Comparison of ENCODE assay signal across 20 mouse cellular contexts in genomic region chr6:136935233-136935632, GRCm38 (mm10). TPM values are rescaled to one million over a fixed set of nuclear protein-coding genes. Genes with fewer than 3 reads are reported as not detected.
DNase-seq lines count a peak whose midpoint lies in the region; ATAC-seq and TF ChIP-seq lines count a peak whose summit lies in the region.
"Had no signal": no experiment of that assay in that cellular context is flagged by ENCODE, and none has a peak within 500 bp of the region (broad histone marks: within the 10 kb centered on the region; RNA-seq: fewer than 3 reads in every experiment).

No protein-coding gene starts in this region.

- H3K4me1 ChIP-seq in forebrain, embryonic 14.5 days (ENCODE audit: control insufficient read depth, insufficient read depth, low read length), result no peaks in the 10 kb centered on the region
- no peaks in the 10 kb centered on the region; the same call in 1 of the 2 replicates for H3K4me1 ChIP-seq in forebrain, embryonic 12.5 days
- peaks cover 88% of the 10 kb centered on the region for H3K4me1 ChIP-seq in megakaryocyte, embryonic 14.5 days
- H3K4me1 ChIP-seq in MEL (ENCODE audit: control insufficient read depth in 1 of 2, insufficient read depth in 2 of 2, low read length in 2 of 2), result peaks cover 19 to 42% of the 10 kb centered on the region in 2 experiments
- H3K4me1 ChIP-seq: forebrain, embryonic 15.5 days had no signal

- TF ChIP-seq POLR2A in MEL (IDR thresholded peaks at IDR 0.05; ENCODE audit: control insufficient read depth in 1 of 2, insufficient read depth in 1 of 2, low read depth in 1 of 2, low read length in 2 of 2, poor library complexity in 1 of 2), result no peak

- TF ChIP-seq EP300 in MEL (IDR thresholded peaks at IDR 0.05; ENCODE audit: low read depth in 1 of 2, low read length in 2 of 2), result 0 out of 4 replicates have a peak, but pooled peaks of 1 of the 2 experiments have one; percentile 20

- no peak overlapping the region for H3K4me2 ChIP-seq in forebrain, embryonic 14.5 days (ENCODE audit: low read length)
- no peak overlapping the region for H3K4me2 ChIP-seq in forebrain, embryonic 12.5 days
- H3K4me2 ChIP-seq: forebrain, embryonic 15.5 days; hindbrain, embryonic 14.5 days; limb, embryonic 13.5 days; neural tube, embryonic 13.5 days had no signal

- H3K36me3 ChIP-seq in forebrain, embryonic 14.5 days (ENCODE audit: control insufficient read depth, insufficient read depth, low read length), result no peaks in the 10 kb centered on the region
- no peaks in the 10 kb centered on the region for H3K36me3 ChIP-seq in forebrain, embryonic 12.5 days (replicated peaks)
- peaks cover 87% of the 10 kb centered on the region for H3K36me3 ChIP-seq in megakaryocyte, embryonic 14.5 days (replicated peaks; ENCODE audit: low read length)
- H3K36me3 ChIP-seq in MEL (ENCODE audit: control insufficient read depth in 1 of 2, insufficient read depth in 2 of 2, low read length in 2 of 2), result peaks cover 0 to 54% of the 10 kb centered on the region in 2 experiments
- H3K36me3 ChIP-seq: embryonic facial prominence, embryonic 10.5 days; forebrain, embryonic 15.5 days; limb, embryonic 13.5 days; neural tube, embryonic 13.5 days had no signal

- peaks cover 21% of the 10 kb centered on the region for H3K79me2 ChIP-seq in MEL (ENCODE audit: control insufficient read depth, insufficient read depth, low read length, poor library complexity)

- no peaks in the 10 kb centered on the region for H3K27me3 ChIP-seq in forebrain, embryonic 14.5 days (replicated peaks; ENCODE audit: control insufficient read depth, insufficient read depth, low read length)
- no peaks in the 10 kb centered on the region for H3K27me3 ChIP-seq in forebrain, embryonic 12.5 days
- no peaks in the 10 kb centered on the region for H3K27me3 ChIP-seq in megakaryocyte, embryonic 14.5 days (replicated peaks)
- no peaks in the 10 kb centered on the region for H3K27me3 ChIP-seq in MEL (ENCODE audit: control insufficient read depth in 1 of 2, insufficient read depth in 2 of 2, low read length in 2 of 2)
- H3K27me3 ChIP-seq: forebrain, embryonic 15.5 days; limb, embryonic 13.5 days; neural tube, embryonic 13.5 days had no signal

- no peaks in the 10 kb centered on the region for H3K9me3 ChIP-seq in forebrain, embryonic 14.5 days (replicated peaks; ENCODE audit: control insufficient read depth, low read length)
- no peaks in the 10 kb centered on the region for H3K9me3 ChIP-seq in forebrain, embryonic 12.5 days
- no peaks in the 10 kb centered on the region for H3K9me3 ChIP-seq in megakaryocyte, embryonic 14.5 days
- no peaks in the 10 kb centered on the region for H3K9me3 ChIP-seq in MEL (replicated peaks; ENCODE audit: insufficient read depth, low read length)
- H3K9me3 ChIP-seq: embryonic facial prominence, embryonic 10.5 days; forebrain, embryonic 15.5 days; limb, embryonic 13.5 days; neural tube, embryonic 13.5 days had no signal

- H3K4me3 ChIP-seq in forebrain, embryonic 14.5 days (ENCODE audit: low read depth, low read length), result no peak overlapping the region
- H3K4me3 ChIP-seq in forebrain, embryonic 12.5 days (replicated peaks), result no peak overlapping the region
- H3K4me3 ChIP-seq in megakaryocyte, embryonic 14.5 days (replicated peaks), result peak overlapping the region; percentile 82
- H3K4me3 ChIP-seq in MEL (ENCODE audit: control insufficient read depth in 1 of 2, insufficient read depth in 1 of 2, low read depth in 2 of 2, low read length in 2 of 2), result no peak overlapping the region
- H3K4me3 ChIP-seq: embryonic facial prominence, embryonic 10.5 days; forebrain, embryonic 15.5 days; limb, embryonic 13.5 days; neural tube, embryonic 13.5 days had no signal

- no peak for TF ChIP-seq CTCF in MEL (IDR thresholded peaks at IDR 0.05 in 2 of 3, conservative IDR thresholded peaks at IDR 0.05 in 1 of 3; ENCODE audit: control insufficient read depth in 1 of 3, insufficient read depth in 1 of 3, low read depth in 2 of 3, low read length in 3 of 3, poor library complexity in 1 of 3, severe bottlenecking in 1 of 3)

- no peak overlapping the region for H3K9ac ChIP-seq in forebrain, embryonic 14.5 days (ENCODE audit: low read length)
- no peak overlapping the region for H3K9ac ChIP-seq in forebrain, embryonic 12.5 days
- no peak overlapping the region for H3K9ac ChIP-seq in MEL (ENCODE audit: control insufficient read depth, low read depth, low read length, poor library complexity, severe bottlenecking)
- H3K9ac ChIP-seq: forebrain, embryonic 15.5 days; hindbrain, embryonic 14.5 days; limb, embryonic 13.5 days; neural tube, embryonic 13.5 days had no signal

- no peak for TF ChIP-seq RAD21 in MEL (IDR thresholded peaks at IDR 0.05; ENCODE audit: low read depth, low read length)

- 74% methylated on average over 3 of the region's 3 CpGs for WGBS in forebrain, embryonic 14.5 days
- WGBS in forebrain, embryonic 12.5 days, result 73% methylated on average over 3 of the region's 3 CpGs

- H3K27ac ChIP-seq in forebrain, embryonic 14.5 days (ENCODE audit: low read depth, low read length), result no peak overlapping the region
- no peak overlapping the region for H3K27ac ChIP-seq in forebrain, embryonic 12.5 days
- H3K27ac ChIP-seq in MEL (ENCODE audit: control insufficient read depth, low read depth, low read length), result no peak overlapping the region; the same call in 1 of the 2 replicates
- H3K27ac ChIP-seq: embryonic facial prominence, embryonic 10.5 days; forebrain, embryonic 15.5 days; hindbrain, embryonic 14.5 days; limb, embryonic 13.5 days; neural tube, embryonic 13.5 days had no signal

- ATAC-seq in forebrain, embryonic 14.5 days, result no peak
- no peak for ATAC-seq in forebrain, embryonic 12.5 days (ENCODE audit: low FRiP score)
- ATAC-seq in megakaryocyte, adult 5-6 weeks (ENCODE audit: poor library complexity, severe bottlenecking), result no peak
- 0 out of 2 replicates have a peak, but pooled peaks have one; percentile 8 for ATAC-seq in granulocyte monocyte progenitor cell, adult 5-6 weeks (replicated peaks; ENCODE audit: poor library complexity, severe bottlenecking)
- ATAC-seq: forebrain, embryonic 15.5 days had no signal

- DNase-seq in forebrain, embryonic 14.5 days (ENCODE audit: low spot score), result peak; percentile 39
- DNase-seq in MEL (ENCODE audit: low read depth, low spot score), result peak; percentile 56
- no peak for DNase-seq in cerebellum, adult 11 months
- DNase-seq in urinary bladder, adult 18-20 months (ENCODE audit: low spot score in 2 of 2), result no peak
- DNase-seq: cerebellum, postnatal 36 days; kidney, adult 8-10 months; kidney, postnatal 25 days; lung, adult 18-20 months; right cerebral cortex, postnatal 4 days had no signal

RNA-seq across cellular contexts. Expression of gene Arhgdib, which starts 6.5 kb away (rescaled TPM):
- polyA plus RNA-seq in forebrain, embryonic 14.5 days (2014; fragmentation: Nextera tagmentation; extraction: Ambion mirVana), result 17.9 and 18.8 TPM in 2 replicates
- polyA plus RNA-seq in forebrain, embryonic 12.5 days (2016; fragmentation: Nextera tagmentation; extraction: Ambion mirVana), result 18.6 and 22.9 TPM in 2 replicates
- polyA plus RNA-seq in megakaryocyte, embryonic 14.5 days (2012; ENCODE audit: insufficient read depth, low replicate concordance), result 310 and 435 TPM in 2 replicates
- 3,528 and 3,668 TPM in 2 replicates for total RNA-seq in megakaryocyte, adult 5-6 weeks (2015)
- 1,567 and 1,601 TPM in 2 replicates for total RNA-seq in megakaryocyte, adult 5-6 weeks (2017)
- 102 and 144 TPM in 2 replicates for total RNA-seq in MEL (2012; rRNA removed)
- polyA plus RNA-seq in MEL (2012; ENCODE audit: insufficient read depth in 1 of 2, insufficient read length in 2 of 2, low read depth in 1 of 2, low replicate concordance in 2 of 2, missing spikeins in 1 of 2), result 100 to 1,000 TPM; 346 to 408 TPM
- total RNA-seq in granulocyte monocyte progenitor cell, adult 5-6 weeks (2014; fragmentation: Nextera tagmentation), result 1,912 and 2,149 TPM in 2 replicates
- total RNA-seq in granulocyte monocyte progenitor cell, adult 5-6 weeks (2017), result 1,225 and 1,275 TPM in 2 replicates

RNA-seq across cellular contexts. Expression of gene Pde6h, which starts 11.6 kb away (rescaled TPM):
- polyA plus RNA-seq in forebrain, embryonic 14.5 days (2014; fragmentation: Nextera tagmentation; extraction: Ambion mirVana), result not detected in 2 replicates
- polyA plus RNA-seq in forebrain, embryonic 12.5 days (2016; fragmentation: Nextera tagmentation; extraction: Ambion mirVana), result not detected in 2 replicates
- 0.06 TPM in 1 of 2 replicates, not detected in the other for polyA plus RNA-seq in megakaryocyte, embryonic 14.5 days (2012; ENCODE audit: insufficient read depth, low replicate concordance)
- total RNA-seq in megakaryocyte, adult 5-6 weeks (2015), result 0.02 and 0.04 TPM in 2 replicates
- 0.11 and 0.16 TPM in 2 replicates for total RNA-seq in megakaryocyte, adult 5-6 weeks (2017)
- total RNA-seq in MEL (2012; rRNA removed), result not detected in 2 replicates
- polyA plus RNA-seq in MEL (2012; ENCODE audit: insufficient read depth in 1 of 2, insufficient read length in 2 of 2, low read depth in 1 of 2, low replicate concordance in 2 of 2, missing spikeins in 1 of 2), result under 1 TPM in 1 of 2 experiments, not detected in 1; 0.08 TPM
- total RNA-seq in granulocyte monocyte progenitor cell, adult 5-6 weeks (2014; fragmentation: Nextera tagmentation), result not detected in 2 replicates
- 0.04 TPM in 1 of 2 replicates, not detected in the other for total RNA-seq in granulocyte monocyte progenitor cell, adult 5-6 weeks (2017)
- total RNA-seq: adrenal gland, adult 18-20 months; gastrocnemius, adult 8-10 months had no signal
- polyA plus RNA-seq: embryonic facial prominence, embryonic 10.5 days; forebrain, embryonic 15.5 days; neural tube, embryonic 13.5 days had no signal

RNA-seq across cellular contexts. Expression of gene Erp27, which starts 13.3 kb away (rescaled TPM):
- polyA plus RNA-seq in forebrain, embryonic 14.5 days (2014; fragmentation: Nextera tagmentation; extraction: Ambion mirVana), result 0.23 and 0.28 TPM in 2 replicates
- not detected in 2 replicates for polyA plus RNA-seq in forebrain, embryonic 12.5 days (2016; fragmentation: Nextera tagmentation; extraction: Ambion mirVana)
- polyA plus RNA-seq in megakaryocyte, embryonic 14.5 days (2012; ENCODE audit: insufficient read depth, low replicate concordance), result not detected in 2 replicates
- 1.6 and 3.5 TPM in 2 replicates for total RNA-seq in megakaryocyte, adult 5-6 weeks (2015)
- total RNA-seq in megakaryocyte, adult 5-6 weeks (2017), result 1.6 and 4.7 TPM in 2 replicates
- total RNA-seq in MEL (2012; rRNA removed), result not detected in 2 replicates
- polyA plus RNA-seq in MEL (2012; ENCODE audit: insufficient read depth in 1 of 2, insufficient read length in 2 of 2, low read depth in 1 of 2, low replicate concordance in 2 of 2, missing spikeins in 1 of 2), result under 1 TPM in 1 of 2 experiments, not detected in 1; 0.39 TPM
- total RNA-seq in granulocyte monocyte progenitor cell, adult 5-6 weeks (2014; fragmentation: Nextera tagmentation), result 1.4 TPM in 1 of 2 replicates, not detected in the other
- total RNA-seq in granulocyte monocyte progenitor cell, adult 5-6 weeks (2017), result 0.77 TPM in 1 of 2 replicates, not detected in the other
- total RNA-seq: adrenal gland, adult 18-20 months; gastrocnemius, adult 8-10 months had no signal
- polyA plus RNA-seq: embryonic facial prominence, embryonic 10.5 days; hindbrain, embryonic 14.5 days; neural tube, embryonic 13.5 days had no signal

RNA-seq across cellular contexts. Expression of gene Mgp, which starts 59.6 kb away (rescaled TPM):
- 5.0 and 9.4 TPM in 2 replicates for polyA plus RNA-seq in forebrain, embryonic 14.5 days (2014; fragmentation: Nextera tagmentation; extraction: Ambion mirVana)
- 6.2 and 7.2 TPM in 2 replicates for polyA plus RNA-seq in forebrain, embryonic 12.5 days (2016; fragmentation: Nextera tagmentation; extraction: Ambion mirVana)
- polyA plus RNA-seq in megakaryocyte, embryonic 14.5 days (2012; ENCODE audit: insufficient read depth, low replicate concordance), result not detected in 2 replicates
- total RNA-seq in megakaryocyte, adult 5-6 weeks (2015), result 0.42 and 1.5 TPM in 2 replicates
- not detected in 2 replicates for total RNA-seq in megakaryocyte, adult 5-6 weeks (2017)
- not detected in 2 replicates for total RNA-seq in MEL (2012; rRNA removed)
- not detected for polyA plus RNA-seq in MEL (2012; ENCODE audit: insufficient read depth in 1 of 2, insufficient read length in 2 of 2, low read depth in 1 of 2, low replicate concordance in 2 of 2, missing spikeins in 1 of 2)
- total RNA-seq in granulocyte monocyte progenitor cell, adult 5-6 weeks (2014; fragmentation: Nextera tagmentation), result not detected in 2 replicates
- not detected in 2 replicates for total RNA-seq in granulocyte monocyte progenitor cell, adult 5-6 weeks (2017)

Comparison
In these comparisons a context has a peak if more than half of its experiments do, and no peak if none do; other contexts are left out.
1. DNase-seq: peak in forebrain, embryonic 14.5 days (single experiment) and MEL (single experiment); none in cerebellum, adult 11 months (single experiment) and urinary bladder, adult 18-20 months (0 of 2).
2. RNA of gene Arhgdib, which starts 6.5 kb away (polyA plus RNA-seq): 346 to 408 TPM in MEL and 310 to 435 TPM in megakaryocyte, embryonic 14.5 days; 18.6 to 22.9 TPM in forebrain, embryonic 12.5 days and 17.9 to 18.8 TPM in forebrain, embryonic 14.5 days; every median in the first group is over 10 times any median in the second.